Mouse (Mus musculus): ENCODE results near the gene Vps41. TPM values are rescaled to one million over a fixed set of nuclear protein-coding genes. Genes with fewer than 3 reads are reported as not detected.

Gene Vps41
- 63.6 and 72.4 TPM in 2 replicates for total RNA-seq (2017)

DNA sequence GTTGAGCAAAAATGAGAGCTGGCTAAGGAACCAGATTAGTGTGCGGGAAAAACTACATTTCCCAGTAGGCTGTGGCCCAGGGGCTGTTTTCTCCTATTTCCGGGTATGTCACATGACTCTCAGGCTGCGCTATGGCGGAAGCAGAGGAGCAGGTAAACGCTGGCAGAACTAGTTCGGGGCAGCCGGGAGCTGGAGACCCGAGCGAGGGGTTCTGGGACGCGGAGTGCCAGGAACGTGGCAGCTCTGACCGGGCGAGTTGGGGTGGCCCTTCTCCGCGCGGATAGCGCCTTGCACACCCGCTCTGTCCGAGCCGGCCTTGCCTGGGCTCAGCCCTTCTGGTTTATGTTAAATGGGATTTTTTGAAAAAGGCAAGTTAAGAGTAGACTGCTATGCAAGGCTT is at the start of gene Vps41:
TSS of gene Vps41 (plus strand) at position 102 of the 400 bp plus-strand sequence.
- peak; percentile 100 for ATAC-seq (replicated peaks in 1 of 2; ENCODE audit: insufficient read depth in 1 of 2, low FRiP score in 2 of 2, low TSS enrichment in 1 of 2, low read depth in 1 of 2, poor library complexity in 2 of 2, severe bottlenecking in 2 of 2)

DNA sequence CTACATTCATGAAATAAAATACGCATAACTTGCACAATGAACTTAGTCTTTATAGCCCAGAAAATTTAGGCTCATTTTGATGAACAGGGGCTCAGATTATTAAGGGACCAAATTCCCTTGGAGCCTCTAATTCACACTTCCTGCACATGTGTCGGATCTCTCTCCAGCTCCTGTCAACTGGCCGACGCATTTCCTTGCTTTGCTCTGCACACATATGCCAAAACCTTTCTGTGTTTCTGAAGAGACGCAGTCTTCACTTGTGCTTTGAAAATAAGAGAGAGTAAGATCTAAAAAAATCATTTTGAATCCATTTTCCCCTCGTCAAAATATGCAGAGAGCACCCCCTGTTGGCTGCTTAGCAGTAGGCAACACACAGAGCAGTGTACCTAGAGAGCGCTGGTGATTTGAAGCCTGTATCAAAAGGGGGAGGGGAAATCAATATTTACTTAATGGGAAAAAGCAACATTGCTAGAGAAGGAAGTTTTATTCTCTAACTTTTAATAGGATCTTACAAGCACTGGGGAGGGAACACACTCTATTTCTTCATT is 18.5 kb upstream of the Vps41 start:
- peak; percentile 48 to 76; a peak in 3 of 4 replicates for ATAC-seq (replicated peaks in 1 of 2; ENCODE audit: insufficient read depth in 1 of 2, low FRiP score in 2 of 2, low TSS enrichment in 1 of 2, low read depth in 1 of 2, poor library complexity in 2 of 2, severe bottlenecking in 2 of 2)

DNA sequence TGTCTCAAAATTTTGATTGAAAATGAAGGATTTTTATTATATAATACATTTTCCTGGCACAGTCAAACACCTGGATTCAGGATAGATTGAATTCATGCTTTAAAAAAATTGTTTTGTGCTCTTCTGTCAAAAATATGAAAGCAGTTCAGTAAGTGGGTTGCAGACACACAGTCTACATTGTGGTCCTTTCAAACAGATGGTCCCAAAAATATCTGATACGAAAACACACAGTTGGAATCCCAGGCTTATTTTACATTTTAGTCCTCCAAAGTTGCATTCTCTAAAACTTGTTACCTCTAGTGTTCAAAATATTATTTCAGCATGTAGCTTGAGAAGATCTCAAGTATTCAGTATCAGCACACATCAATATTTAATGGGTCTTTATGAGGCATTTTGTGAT is 5.4 kb upstream of the Vps41 start:
- ATAC-seq (replicated peaks in 1 of 2; ENCODE audit: insufficient read depth in 1 of 2, low FRiP score in 2 of 2, low TSS enrichment in 1 of 2, low read depth in 1 of 2, poor library complexity in 2 of 2, severe bottlenecking in 2 of 2): no peak

DNA sequence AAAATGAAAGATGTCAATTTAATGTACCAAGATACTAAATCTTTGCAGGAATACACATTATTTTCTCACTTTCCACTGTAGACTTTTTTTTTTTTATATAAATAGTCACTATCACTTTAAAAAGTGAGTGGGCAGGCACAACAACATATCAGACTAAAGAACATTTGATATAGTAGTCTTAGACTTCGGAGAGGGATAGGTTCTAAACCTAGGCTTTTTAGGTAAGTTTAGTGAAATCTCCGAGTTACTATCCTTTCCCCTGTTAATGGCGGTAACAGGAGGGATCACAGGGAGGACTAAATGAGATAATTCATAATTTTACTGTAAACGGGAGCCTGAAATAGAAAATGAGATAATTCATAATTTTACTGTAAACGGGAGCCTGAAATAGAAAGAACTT is 379 bp upstream of the Vps41 start:
- no peak for ATAC-seq (replicated peaks in 1 of 2; ENCODE audit: insufficient read depth in 1 of 2, low FRiP score in 2 of 2, low TSS enrichment in 1 of 2, low read depth in 1 of 2, poor library complexity in 2 of 2, severe bottlenecking in 2 of 2)

DNA sequence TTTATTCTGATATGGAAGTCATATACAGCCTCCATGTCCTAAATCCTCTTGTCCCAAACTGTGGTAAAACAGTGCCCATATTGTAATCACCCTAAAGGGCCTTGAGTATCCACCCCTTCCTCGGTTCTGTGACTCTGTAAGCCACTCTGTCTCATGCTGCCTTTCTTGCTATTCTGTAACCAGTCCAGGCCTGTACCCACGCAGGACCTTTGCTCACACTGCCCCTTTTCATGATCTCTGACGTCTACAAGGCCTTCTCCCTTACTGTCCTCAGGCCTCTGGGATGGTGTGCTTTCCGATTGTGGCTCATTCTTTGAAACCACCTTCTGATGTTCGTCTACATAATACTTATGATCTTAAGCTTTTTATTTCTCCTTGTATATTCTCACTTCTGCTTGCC is 1.4 kb downstream of the Vps41 start:
- ATAC-seq (replicated peaks in 1 of 2; ENCODE audit: insufficient read depth in 1 of 2, low FRiP score in 2 of 2, low TSS enrichment in 1 of 2, low read depth in 1 of 2, poor library complexity in 2 of 2, severe bottlenecking in 2 of 2): no peak

DNA sequence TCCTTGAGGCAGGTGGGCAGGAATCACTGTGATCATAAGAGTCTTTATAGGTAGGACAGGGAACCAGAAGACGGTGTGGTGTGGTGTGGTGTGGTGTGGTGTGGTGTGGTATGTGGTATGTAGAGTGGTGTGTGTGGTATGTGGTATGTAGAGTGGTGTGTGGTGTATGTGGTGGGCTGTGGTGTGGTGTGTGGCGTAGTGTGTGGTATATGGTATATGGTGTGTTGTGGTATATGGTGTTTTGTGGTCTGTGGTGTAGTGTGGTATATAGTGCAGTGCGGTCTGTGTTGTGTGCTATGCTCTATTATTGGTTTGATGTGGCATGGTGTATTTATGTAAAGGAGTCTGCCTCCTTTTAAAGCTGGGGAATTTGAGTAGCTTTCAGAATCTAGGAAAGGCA is 13.6 kb downstream of the Vps41 start:
- ATAC-seq (replicated peaks in 1 of 2; ENCODE audit: insufficient read depth in 1 of 2, low FRiP score in 2 of 2, low TSS enrichment in 1 of 2, low read depth in 1 of 2, poor library complexity in 2 of 2, severe bottlenecking in 2 of 2): no peak

DNA sequence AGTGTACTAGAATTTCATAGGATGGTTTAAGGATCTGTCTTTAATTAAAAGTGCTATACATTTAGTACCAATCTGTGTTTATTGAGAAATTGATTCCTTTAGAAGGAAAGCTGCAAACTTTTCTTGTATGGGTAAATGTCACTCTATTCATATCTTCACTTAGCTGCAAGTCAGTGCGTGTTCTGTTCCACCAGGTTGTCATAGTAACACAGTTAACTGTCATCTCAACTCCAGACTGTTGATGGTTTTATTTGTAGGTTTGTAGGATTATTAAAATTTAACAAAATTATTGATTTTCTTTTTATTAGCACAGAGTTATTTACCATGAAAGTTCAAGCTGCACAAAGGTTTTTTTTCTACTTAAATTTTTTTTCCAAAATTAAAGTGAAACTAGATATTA is 19.5 kb downstream of the Vps41 start:
- ATAC-seq (replicated peaks in 1 of 2; ENCODE audit: insufficient read depth in 1 of 2, low FRiP score in 2 of 2, low TSS enrichment in 1 of 2, low read depth in 1 of 2, poor library complexity in 2 of 2, severe bottlenecking in 2 of 2): no peak

DNA sequence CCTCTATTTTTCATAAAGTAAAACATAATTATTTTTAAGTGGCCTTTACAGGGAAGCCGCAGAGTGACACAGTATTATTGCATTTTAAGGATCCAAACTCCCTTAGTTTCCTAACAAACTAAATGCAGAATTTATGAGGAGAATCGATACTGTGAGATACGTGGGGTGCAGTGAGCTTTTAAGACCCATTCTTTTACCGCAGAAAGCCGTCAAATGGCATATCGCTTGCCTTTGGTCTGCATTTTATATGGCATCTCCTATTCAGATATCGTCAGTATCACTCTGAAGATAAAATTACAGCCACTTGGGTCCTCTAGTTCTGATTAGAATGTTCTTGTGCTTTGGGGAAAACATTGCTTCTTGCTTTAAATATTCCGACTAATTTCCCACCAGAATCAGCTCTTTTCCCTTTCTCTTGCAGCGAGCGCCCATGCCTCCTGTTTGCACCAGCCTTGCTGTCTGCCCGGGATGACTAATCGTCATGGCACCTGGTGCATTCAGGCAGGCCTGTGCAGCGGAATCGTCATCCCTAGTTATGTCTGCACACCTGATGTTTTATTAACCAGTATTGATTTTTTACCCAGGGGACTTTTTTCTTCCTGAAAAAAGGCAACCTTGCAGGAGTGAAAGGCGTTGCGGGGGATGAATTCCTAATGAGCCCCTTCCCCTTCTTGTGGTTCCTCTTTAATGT is 26.6 kb downstream of the Vps41 start:
- ATAC-seq (replicated peaks in 1 of 2; ENCODE audit: insufficient read depth in 1 of 2, low FRiP score in 2 of 2, low TSS enrichment in 1 of 2, low read depth in 1 of 2, poor library complexity in 2 of 2, severe bottlenecking in 2 of 2): no peak

DNA sequence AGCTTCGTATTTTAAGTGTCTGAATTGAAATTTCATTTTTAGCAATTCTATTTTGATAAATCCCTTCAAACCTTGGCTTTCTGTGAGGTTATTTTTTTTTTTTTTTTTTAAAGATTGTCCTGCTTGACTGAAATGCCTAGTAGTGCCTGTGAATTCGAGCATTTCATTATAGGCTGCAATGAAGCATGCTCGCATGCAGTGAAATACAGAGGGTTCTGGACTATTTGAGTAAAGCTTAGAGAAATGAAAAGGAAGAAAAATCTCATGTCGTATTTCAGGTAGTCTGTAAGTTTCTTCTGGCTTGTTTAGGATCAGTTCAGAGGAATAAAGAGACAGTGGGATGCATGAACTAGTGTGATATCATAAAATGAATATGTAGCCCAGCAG is 27.2 kb downstream of the Vps41 start:
- no peak for ATAC-seq (replicated peaks in 1 of 2; ENCODE audit: insufficient read depth in 1 of 2, low FRiP score in 2 of 2, low TSS enrichment in 1 of 2, low read depth in 1 of 2, poor library complexity in 2 of 2, severe bottlenecking in 2 of 2)

DNA sequence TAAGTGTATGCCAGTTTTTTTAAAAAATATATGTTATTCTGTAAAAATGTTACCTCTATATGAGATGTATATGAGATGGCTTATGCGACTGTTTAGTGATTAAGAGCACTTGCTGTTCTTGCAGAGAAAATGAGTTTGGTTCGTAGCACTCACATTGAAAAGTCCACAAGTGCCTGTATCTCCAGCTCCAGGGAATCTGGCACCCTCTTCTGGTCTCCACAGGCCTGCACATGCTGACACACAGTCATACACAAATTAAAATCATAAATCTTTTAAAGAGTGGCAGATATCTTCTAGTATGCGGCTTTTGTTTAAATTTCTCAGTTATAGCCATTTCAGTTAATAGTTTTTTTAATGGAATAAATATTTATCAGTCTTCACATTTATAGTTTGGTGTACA is 40.9 kb downstream of the Vps41 start:
- no peak for ATAC-seq (replicated peaks in 1 of 2; ENCODE audit: insufficient read depth in 1 of 2, low FRiP score in 2 of 2, low TSS enrichment in 1 of 2, low read depth in 1 of 2, poor library complexity in 2 of 2, severe bottlenecking in 2 of 2)

DNA sequence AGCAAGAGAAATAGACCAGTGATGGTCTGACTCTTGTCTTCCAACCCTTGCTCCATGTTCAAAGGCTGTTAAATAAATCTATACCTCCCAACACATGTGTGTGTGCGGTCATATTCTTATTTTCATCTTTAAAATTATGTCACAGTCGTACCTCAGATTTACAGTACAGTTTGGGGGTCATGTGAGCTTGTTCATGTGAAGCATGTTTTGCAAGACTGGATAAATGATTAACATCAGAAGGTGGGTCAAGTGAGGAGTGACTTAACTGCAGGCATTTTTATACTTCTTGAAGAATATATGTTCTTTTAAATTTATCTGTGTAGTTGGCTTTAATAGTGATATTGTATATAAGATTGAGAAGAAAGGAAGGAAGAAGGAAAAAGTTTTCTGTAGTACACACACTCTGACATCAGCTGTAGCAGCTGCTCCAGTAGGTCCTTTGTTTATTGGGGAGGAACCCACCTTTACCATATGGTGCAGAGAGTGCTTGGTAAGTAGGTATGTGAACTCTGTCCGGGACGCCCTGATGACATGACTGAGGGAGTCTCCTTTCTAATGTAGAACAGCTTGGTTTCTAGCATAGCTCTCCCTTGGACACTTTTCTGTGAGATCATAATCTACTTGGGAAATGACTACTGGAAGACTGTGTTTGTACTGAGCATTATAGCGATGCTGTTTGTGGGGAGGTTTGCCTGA is 42.4 kb downstream of the Vps41 start:
- no peak for ATAC-seq (replicated peaks in 1 of 2; ENCODE audit: insufficient read depth in 1 of 2, low FRiP score in 2 of 2, low TSS enrichment in 1 of 2, low read depth in 1 of 2, poor library complexity in 2 of 2, severe bottlenecking in 2 of 2)

DNA sequence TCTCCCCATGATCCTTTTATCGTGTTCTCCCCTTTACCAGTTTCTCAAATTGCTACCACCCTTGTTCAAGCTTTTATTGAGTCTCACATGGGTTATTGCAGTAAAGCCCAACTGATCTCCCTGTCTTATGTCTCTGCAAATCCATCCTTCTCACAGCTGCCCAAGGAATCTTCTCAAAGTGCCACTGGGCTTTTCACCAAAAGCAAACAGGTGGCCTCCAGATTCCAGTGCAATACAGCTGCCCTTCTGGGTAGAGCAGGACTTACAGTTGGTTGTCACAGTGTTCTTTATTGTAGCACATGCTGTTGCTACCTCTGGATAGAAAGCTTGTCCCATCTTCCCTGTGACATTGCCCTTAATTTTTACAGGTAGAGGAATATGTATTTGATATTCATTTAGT is 44.4 kb downstream of the Vps41 start:
- no peak for ATAC-seq (replicated peaks in 1 of 2; ENCODE audit: insufficient read depth in 1 of 2, low FRiP score in 2 of 2, low TSS enrichment in 1 of 2, low read depth in 1 of 2, poor library complexity in 2 of 2, severe bottlenecking in 2 of 2)

DNA sequence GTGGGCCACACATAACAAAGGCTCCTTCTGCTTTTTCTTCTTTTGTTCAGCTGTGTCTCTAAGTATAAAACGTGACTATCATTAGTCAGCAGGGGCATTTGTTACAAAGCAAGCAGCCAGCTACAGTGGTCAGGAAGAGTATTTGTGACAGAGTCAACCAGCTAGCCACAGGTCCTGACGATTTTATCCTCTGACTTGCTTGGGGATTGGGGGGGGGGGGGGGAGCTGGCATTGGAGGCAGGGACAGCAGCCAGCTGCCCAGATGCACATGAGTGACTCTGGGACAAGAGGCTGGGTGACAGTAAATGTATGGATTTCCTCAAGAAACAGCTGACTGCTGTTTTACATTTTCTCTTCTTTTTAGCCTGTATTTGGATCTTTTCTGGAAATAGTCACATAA is 50.8 kb downstream of the Vps41 start:
- ATAC-seq (replicated peaks in 1 of 2; ENCODE audit: insufficient read depth in 1 of 2, low FRiP score in 2 of 2, low TSS enrichment in 1 of 2, low read depth in 1 of 2, poor library complexity in 2 of 2, severe bottlenecking in 2 of 2): no peak

DNA sequence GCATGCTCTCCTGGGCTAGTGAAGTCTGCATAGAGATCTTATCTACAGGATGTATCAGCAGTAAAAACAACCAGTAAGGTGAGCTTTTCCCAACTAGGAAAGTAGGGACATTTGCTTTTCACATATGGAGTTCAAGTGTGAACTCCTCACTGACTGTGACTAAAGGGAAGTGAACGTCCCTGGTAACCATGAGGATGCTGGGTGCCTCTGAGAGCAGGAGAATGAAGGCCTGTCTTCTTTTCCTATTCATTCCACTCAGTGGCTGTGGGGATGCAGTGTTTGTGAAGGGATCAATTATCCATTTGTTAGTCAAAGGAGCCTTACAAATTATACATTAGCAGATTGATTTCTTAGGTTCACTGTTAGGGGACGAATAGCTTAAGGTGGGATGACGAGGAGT is 51.4 kb downstream of the Vps41 start:
- ATAC-seq (replicated peaks in 1 of 2; ENCODE audit: insufficient read depth in 1 of 2, low FRiP score in 2 of 2, low TSS enrichment in 1 of 2, low read depth in 1 of 2, poor library complexity in 2 of 2, severe bottlenecking in 2 of 2): no peak

DNA sequence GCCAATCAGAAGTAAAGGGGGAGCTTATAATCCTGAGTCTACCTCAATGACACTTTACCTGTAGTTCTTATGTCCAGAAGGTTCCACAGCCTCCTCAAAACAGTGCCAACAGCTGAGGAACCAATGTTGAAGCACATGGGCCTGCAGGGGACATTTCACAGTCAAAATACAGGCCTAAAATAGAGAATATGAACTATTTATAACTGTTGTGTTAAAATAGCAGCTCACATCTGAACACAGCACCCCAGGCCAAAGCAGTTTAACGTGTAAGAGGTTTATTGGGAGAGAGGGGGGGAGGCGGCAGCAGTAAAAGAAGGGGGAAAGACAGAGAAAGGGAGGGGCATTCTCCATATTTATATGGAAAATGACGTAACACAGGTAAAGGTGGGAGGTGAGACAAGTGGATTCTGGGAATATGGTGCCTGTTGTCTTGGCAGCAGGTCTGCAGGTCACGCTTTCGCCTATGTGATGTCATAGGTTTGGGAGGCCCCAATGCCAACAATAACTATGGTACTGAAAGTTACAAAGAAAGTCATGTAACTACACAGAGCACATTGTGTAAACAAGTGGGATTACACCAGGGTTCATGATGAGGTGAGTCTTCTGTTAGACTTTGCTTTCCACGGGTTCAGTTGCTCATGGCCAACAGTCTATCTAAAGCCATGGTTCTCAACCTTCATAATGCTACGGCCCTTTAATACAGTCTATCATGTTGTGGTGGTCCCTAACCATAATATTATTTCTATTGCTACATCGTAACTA is 56.5 kb downstream of the Vps41 start:
- no peak for ATAC-seq (replicated peaks in 1 of 2; ENCODE audit: insufficient read depth in 1 of 2, low FRiP score in 2 of 2, low TSS enrichment in 1 of 2, low read depth in 1 of 2, poor library complexity in 2 of 2, severe bottlenecking in 2 of 2)

DNA sequence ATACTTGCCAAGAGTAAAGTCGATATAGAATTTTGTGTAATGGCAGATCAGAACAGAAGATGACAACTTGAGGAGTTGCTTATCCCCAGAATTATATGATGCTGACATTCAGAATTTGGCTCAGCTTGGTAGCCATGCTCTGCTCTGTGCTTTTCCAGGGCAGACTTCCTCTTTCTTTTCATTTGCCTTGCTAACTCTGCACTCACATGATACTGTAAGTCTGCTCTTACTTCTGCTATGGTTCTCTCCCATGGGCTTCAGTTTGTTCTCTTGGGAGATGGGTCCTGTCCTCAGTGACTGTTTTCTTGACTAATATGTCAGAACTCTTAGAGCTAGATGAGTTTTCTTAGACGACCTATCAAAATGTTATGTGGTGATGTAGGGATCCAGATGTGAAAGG is 64.2 kb downstream of the Vps41 start:
- peak; percentile 66 to 85; a peak in 3 of 4 replicates for ATAC-seq (replicated peaks in 1 of 2; ENCODE audit: insufficient read depth in 1 of 2, low FRiP score in 2 of 2, low TSS enrichment in 1 of 2, low read depth in 1 of 2, poor library complexity in 2 of 2, severe bottlenecking in 2 of 2)

DNA sequence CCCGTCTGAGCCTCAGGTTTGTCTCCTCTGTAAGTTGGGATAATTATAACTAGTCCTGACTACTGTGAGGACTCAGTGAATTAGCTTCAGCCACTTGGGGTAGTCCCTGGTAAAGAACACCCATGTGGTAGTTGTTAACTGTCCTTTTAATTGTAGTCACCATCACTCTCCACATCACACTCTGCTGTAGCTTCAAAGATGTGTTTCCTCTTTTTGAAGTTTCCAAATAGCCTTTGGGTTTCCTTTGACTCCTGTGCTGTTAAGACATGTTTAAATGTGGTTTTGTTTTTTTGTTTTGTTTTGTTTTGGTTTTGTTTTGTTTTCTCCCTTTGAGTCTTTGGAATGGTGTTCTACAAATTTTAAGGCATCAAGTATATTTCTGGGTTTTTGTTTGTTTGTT is 68.6 kb downstream of the Vps41 start:
- ATAC-seq (replicated peaks in 1 of 2; ENCODE audit: insufficient read depth in 1 of 2, low FRiP score in 2 of 2, low TSS enrichment in 1 of 2, low read depth in 1 of 2, poor library complexity in 2 of 2, severe bottlenecking in 2 of 2): peak; percentile 29 to 42; a peak in 2 of 4 replicates

DNA sequence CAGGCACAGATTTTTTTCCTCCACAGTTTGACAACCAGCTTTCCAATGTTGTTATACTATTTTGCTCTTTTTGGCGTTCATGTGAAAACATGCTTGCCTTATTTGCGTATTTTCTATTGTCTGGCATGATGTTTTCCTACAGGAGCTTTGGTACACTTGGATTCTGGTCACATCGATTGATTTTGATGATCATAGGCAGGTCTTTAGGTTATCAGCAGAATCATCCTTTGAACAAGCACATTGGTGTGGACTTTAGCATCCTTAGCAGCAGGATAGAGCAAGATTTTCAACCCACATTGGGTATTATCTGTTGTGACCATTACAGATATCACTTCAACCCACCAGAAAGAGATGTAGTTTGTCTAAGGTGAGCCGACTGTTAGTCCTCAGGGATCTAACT is 71.0 kb downstream of the Vps41 start:
- no peak for ATAC-seq (replicated peaks in 1 of 2; ENCODE audit: insufficient read depth in 1 of 2, low FRiP score in 2 of 2, low TSS enrichment in 1 of 2, low read depth in 1 of 2, poor library complexity in 2 of 2, severe bottlenecking in 2 of 2)

All from hematopoietic stem cell, adult 5-6 weeks (primary cell).